Mouse (Mus musculus) CH12.LX (cell line): Measurements from ENCODE around the gene Cnnm3. TPM values are rescaled to one million over a fixed set of nuclear protein-coding genes. Genes with fewer than 3 reads are reported as not detected.

Source experiments
- DNase-seq: peaks from one replicate; pipeline ENCODE4 v3.0.0-alpha.2; 2013; ENCODE audit errors: extremely low read depth
- H3K27ac ChIP-seq: 2 replicates; pipeline ENCODE4 v1.5.1; 2012; ENCODE audit warnings: low read depth, mild to moderate bottlenecking, control low read depth, moderate library complexity; ENCODE audit not compliant: insufficient read depth
- H3K27me3 ChIP-seq: replicated peaks from 2 replicates; pipeline ENCODE3; 2012; ENCODE audit warnings: inconsistent platforms
- H3K36me3 ChIP-seq, 2 experiments: replicated peaks in 1 of 2; 2 replicates each; pipeline versions ENCODE3 to v1.6.1; 2012; ENCODE audit warnings: inconsistent platforms in 1 of 2, low read length in 1 of 2, mild to moderate bottlenecking in 1 of 2, mixed read lengths in 1 of 2, moderate library complexity in 1 of 2; ENCODE audit not compliant: control insufficient read depth in 1 of 2, insufficient read depth in 1 of 2
- H3K4me1 ChIP-seq, 2 experiments: 2 replicates each; pipeline ENCODE4 v1.6.1; 2012; ENCODE audit warnings: inconsistent platforms in 1 of 2, moderate library complexity in 1 of 2; ENCODE audit not compliant: insufficient read depth in 2 of 2, control insufficient read depth in 1 of 2
- H3K4me2 ChIP-seq: 2 replicates; pipeline ENCODE4 v1.6.1; 2012; ENCODE audit warnings: low read depth, mild to moderate bottlenecking, control low read depth; ENCODE audit not compliant: poor library complexity, insufficient read depth, severe bottlenecking
- H3K4me3 ChIP-seq, 3 experiments: fragments of 150-350 bp in 1 of 3; sonication (generic) in 1 of 3; replicated peaks in 1 of 3; 2 replicates each; pipeline versions ENCODE3 to v1.5.1; 2011 to 2012; ENCODE audit warnings: low read depth in 2 of 3, low read length in 2 of 3, mild to moderate bottlenecking in 2 of 3, moderate library complexity in 2 of 3, control low read depth in 1 of 3, improper control_type of control experiment in 1 of 3, inconsistent platforms in 1 of 3, mixed read lengths in 1 of 3; ENCODE audit not compliant: poor library complexity in 1 of 3
- H3K79me2 ChIP-seq: replicated peaks from 2 replicates; pipeline ENCODE4 v1.6.1; 2012; ENCODE audit warnings: mild to moderate bottlenecking, moderate library complexity; ENCODE audit not compliant: control insufficient read depth, poor library complexity, insufficient read depth, severe bottlenecking; ENCODE audit errors: extremely low read depth
- H3K9ac ChIP-seq: 2 replicates; pipeline ENCODE4 v1.6.1; 2012; ENCODE audit warnings: low read depth, mild to moderate bottlenecking, control low read depth, moderate library complexity; ENCODE audit not compliant: insufficient read depth
- H3K9me3 ChIP-seq: replicated peaks from 2 replicates; pipeline ENCODE3; 2012; ENCODE audit warnings: low read length, inconsistent platforms, mixed read lengths
- BHLHE40 ChIP-seq: IDR thresholded peaks from 2 replicates; pipeline ENCODE4 v1.6.1; 2011; ENCODE audit warnings: mild to moderate bottlenecking, low read depth, low read length, improper control_type of control experiment
- EP300 ChIP-seq: IDR thresholded peaks from 2 replicates; pipeline ENCODE4 v1.6.1; 2011; ENCODE audit warnings: low read length, improper control_type of control experiment
- GABPA ChIP-seq: IDR thresholded peaks from 2 replicates; pipeline ENCODE4 v1.6.1; 2012; ENCODE audit warnings: low read depth, low read length, improper control_type of control experiment, inconsistent platforms; ENCODE audit not compliant: insufficient replicate concordance
- IRF4 ChIP-seq: IDR thresholded peaks from 2 replicates; pipeline ENCODE4 v1.6.1; 2014; ENCODE audit warnings: low read depth, mild to moderate bottlenecking, inconsistent platforms, low read length, improper control_type of control experiment
- JUND ChIP-seq: conservative IDR thresholded peaks from 2 replicates; pipeline ENCODE4 v1.6.1; 2011; ENCODE audit warnings: low read depth, low read length, improper control_type of control experiment
- MAX ChIP-seq: IDR thresholded peaks from 2 replicates; pipeline ENCODE4 v1.6.1; 2011; ENCODE audit warnings: low read length, improper control_type of control experiment
- MAZ ChIP-seq: IDR thresholded peaks from 2 replicates; pipeline ENCODE4 v1.6.1; 2012; ENCODE audit warnings: low read depth, mild to moderate bottlenecking, inconsistent platforms, low read length, improper control_type of control experiment, moderate library complexity
- MYC ChIP-seq: IDR thresholded peaks from 2 replicates; pipeline ENCODE4 v1.6.1; 2011; ENCODE audit warnings: low read depth, mild to moderate bottlenecking, improper control_type of control experiment, low read length
- NRF1 ChIP-seq: IDR thresholded peaks from 2 replicates; pipeline ENCODE4 v1.6.1; 2014; ENCODE audit warnings: low read depth, mild to moderate bottlenecking, inconsistent platforms, low read length, improper control_type of control experiment, moderate library complexity
- POLR2A ChIP-seq: IDR thresholded peaks from 2 replicates; pipeline ENCODE4 v1.6.1; 2011; ENCODE audit warnings: low read depth, mild to moderate bottlenecking, improper control_type of control experiment, low read length
- POLR2AphosphoS2 ChIP-seq: IDR thresholded peaks from 2 replicates; pipeline ENCODE4 v1.6.1; 2011; ENCODE audit warnings: low read depth, low read length, improper control_type of control experiment
- RCOR1 ChIP-seq: conservative IDR thresholded peaks from 2 replicates; pipeline ENCODE4 v1.6.1; 2012; ENCODE audit warnings: low read depth, mild to moderate bottlenecking, inconsistent platforms, low read length, improper control_type of control experiment
- SIN3A ChIP-seq: IDR thresholded peaks from 2 replicates; pipeline ENCODE4 v1.6.1; 2012; ENCODE audit warnings: low read length, improper control_type of control experiment, inconsistent platforms
- TBP ChIP-seq: conservative IDR thresholded peaks from 2 replicates; pipeline ENCODE4 v1.6.1; 2011; ENCODE audit warnings: low read depth, low read length, improper control_type of control experiment
- TCF12 ChIP-seq: IDR thresholded peaks from 2 replicates; pipeline ENCODE4 v1.6.1; 2014; ENCODE audit warnings: low read depth, mild to moderate bottlenecking, inconsistent platforms, low read length, improper control_type of control experiment
- USF1 ChIP-seq: IDR thresholded peaks from 2 replicates; pipeline ENCODE4 v1.6.1; 2014; ENCODE audit warnings: low read depth, mild to moderate bottlenecking, inconsistent platforms, low read length, improper control_type of control experiment
- USF2 ChIP-seq: conservative IDR thresholded peaks from 2 replicates; pipeline ENCODE4 v1.6.1; 2011; ENCODE audit warnings: low read depth, low read length, improper control_type of control experiment
- ZC3H11A ChIP-seq: IDR thresholded peaks from 2 replicates; pipeline ENCODE4 v1.6.1; 2012; ENCODE audit warnings: low read depth, mild to moderate bottlenecking, inconsistent platforms, low read length, improper control_type of control experiment
- ZKSCAN1 ChIP-seq: IDR thresholded peaks from 2 replicates; pipeline ENCODE4 v1.6.1; 2012; ENCODE audit warnings: low read depth, inconsistent platforms, low read length, improper control_type of control experiment, borderline replicate concordance
- ZMIZ1 ChIP-seq: IDR thresholded peaks from 2 replicates; pipeline ENCODE4 v1.6.1; 2012; ENCODE audit warnings: low read depth, mild to moderate bottlenecking, inconsistent platforms, low read length, improper control_type of control experiment
- dilution Hi-C: fragments of 300-500 bp; cut with MboI; formaldehyde crosslinking; loops from 2 replicates; pipeline ENCODE4 v1.14.3; 2020; ENCODE audit warnings: low sequenced_read_pairs; ENCODE audit not compliant: extremely low pct_unique_long_range_greater_than_20kb, extremely low pct_ligation_motif_present
- in situ Hi-C: fragments of 300-500 bp; cut with MboI; formaldehyde crosslinking; loops from 3 replicates; pipeline ENCODE4 v1.14.3; 2019; ENCODE audit warnings: low sequenced_read_pairs, low pct_ligation_motif_present, low pct_unique_long_range_greater_than_20kb, mixed read lengths
- polyA plus RNA-seq: library from polyadenylated mRNA; unstranded; fragments of >175 nt; gene quantifications from 2 replicates; pipeline ENCODE4 v1.2.1, GENCODE M21; 2012; ENCODE audit warnings: low read depth; ENCODE audit not compliant: insufficient read length
- total RNA-seq, 2 experiments: library from RNA; depleted of rRNA; stranded (reverse); fragments of 300-350 nt in 1 of 2; fragments of >200 nt in 1 of 2; gene quantifications; 2 replicates each; pipeline ENCODE4 v1.2.3; 2012 to 2014

Gene Cnnm3
- total and polyA plus RNA-seq, 3 experiments = 3.0 to 9.2 (median 8.8) TPM

GRCm38 (mm10) chr1:36523332-36524013 is 11.8 kb downstream of the Cnnm3 start:
- no peak overlapping the region for H3K27ac ChIP-seq
- H3K9ac ChIP-seq = no peak overlapping the region
- TF ChIP-seq ZMIZ1 (no peak), BHLHE40 (no peak), GABPA (no peak), USF1 (no peak), SIN3A (no peak), MYC (no peak), JUND (no peak), IRF4 (no peak), TCF12 (no peak), TBP (no peak), EP300 (no peak), RCOR1 (no peak), MAX (no peak), POLR2A (no peak), ZC3H11A (no peak), ZKSCAN1 (no peak), POLR2AphosphoS2 (no peak)
- in situ Hi-C loops = no loop called here
- no peaks in the 10 kb centered on the region for H3K27me3 ChIP-seq
- H3K36me3 ChIP-seq = peaks cover 60 to 85% of the 10 kb centered on the region in 2 experiments
- no peaks in the 10 kb centered on the region for H3K9me3 ChIP-seq
- H3K79me2 ChIP-seq = no peaks in the 10 kb centered on the region
- no peak for DNase-seq
- dilution Hi-C loops = no loop called here
- H3K4me2 ChIP-seq = no peak overlapping the region
- H3K4me3 ChIP-seq = no peak overlapping the region
- H3K4me1 ChIP-seq = no peaks in the 10 kb centered on the region

DNA sequence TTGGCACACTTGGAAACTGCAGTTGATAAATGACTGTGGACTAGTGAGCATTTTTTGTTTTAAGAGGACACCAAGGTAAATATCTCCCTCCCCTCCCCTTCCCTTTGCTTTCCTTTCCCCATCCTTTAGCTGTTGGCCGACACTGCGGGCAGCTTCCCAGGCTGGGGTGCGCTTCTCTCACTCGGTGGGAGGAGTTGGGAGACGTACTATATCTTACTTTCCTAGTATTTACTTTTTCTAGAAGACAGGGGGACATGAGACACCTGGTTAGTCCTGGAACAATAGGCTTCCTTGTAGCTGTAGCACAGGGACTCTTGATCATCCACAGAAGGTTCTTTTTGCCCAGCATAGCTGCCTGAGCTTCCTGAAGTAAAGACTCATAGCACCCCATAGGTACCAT is 12.4 kb downstream of the Cnnm3 start:
- Histone ChIP-seq H3K9me3 (no peaks in the 10 kb centered on the region), H3K4me2 (no peak overlapping the region), H3K9ac (no peak overlapping the region), H3K27ac (no peak overlapping the region), H3K79me2 (no peaks in the 10 kb centered on the region), H3K27me3 (no peaks in the 10 kb centered on the region), H3K4me1 (no peaks in the 10 kb centered on the region), H3K36me3 (peaks cover 56 to 79% of the 10 kb centered on the region in 2 experiments), H3K4me3 (no peak overlapping the region)
- in situ Hi-C loops = no loop called here
- no peak for DNase-seq
- dilution Hi-C loops = no loop called here
- TF ChIP-seq MAZ (no peak), RCOR1 (no peak), USF2 (no peak), MYC (no peak), NRF1 (no peak)
